Mouse (Mus musculus) erythroblast, embryonic 14.5 days (primary cell): Measurements from ENCODE around the gene Nhlrc1.

ENCODE experiments used
- GATA1 ChIP-seq: IDR thresholded peaks from 2 replicates; pipeline ENCODE4 v1.6.1; 2012; ENCODE audit warnings: low read length, inconsistent platforms, mixed read lengths
- TAL1 ChIP-seq: IDR thresholded peaks from 3 replicates; pipeline ENCODE4 v1.6.1; 2012; ENCODE audit warnings: low read length, inconsistent platforms, mixed read lengths

DNA sequence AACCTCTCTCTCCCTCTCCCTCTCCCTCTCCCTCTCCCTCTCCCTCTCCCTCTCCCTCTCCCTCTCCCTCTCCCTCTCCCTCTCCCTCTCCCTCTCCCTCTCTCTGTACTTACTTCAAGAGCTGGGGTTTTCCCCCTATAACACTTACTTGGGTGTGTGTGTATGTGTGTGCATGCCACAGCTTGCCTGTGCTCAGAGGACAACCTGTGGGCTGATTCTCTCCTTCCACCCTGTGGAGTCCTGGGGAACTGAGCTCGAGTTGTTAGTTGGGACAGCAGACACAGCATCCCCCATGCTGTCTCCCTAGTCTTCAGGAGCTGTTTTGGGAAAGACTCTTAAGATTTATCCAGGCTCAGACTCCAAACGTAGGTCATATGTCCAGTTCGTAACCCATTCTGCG lies 47.3 kb downstream of the Nhlrc1 start:
- TF ChIP-seq GATA1 (no peak), TAL1 (no peak)
